Mouse (Mus musculus) spleen, adult 2 months (tissue): ENCODE results near the gene Arfgap3. TPM values are rescaled to one million over a fixed set of nuclear protein-coding genes. Genes with fewer than 3 reads are reported as not detected.
"Not testable (repeated sequence)": the region's sequence is repeated elsewhere in the genome, so short reads cannot be mapped to it uniquely, and the experiment has no call there.

Experiments
- DNase-seq, 2 experiments: peaks; one replicate each; pipeline versions ENCODE4 v3.0.0 to v3.0.0-alpha.2; 2012 to 2021; ENCODE audit warnings: low spot score in 2 of 2, low read depth in 1 of 2
- H3K27ac ChIP-seq: fragments of 200-500 bp; 2 replicates; pipeline ENCODE4 v1.5.1; 2012; ENCODE audit warnings: low read length, inconsistent platforms; ENCODE audit not compliant: insufficient read depth
- H3K27me3 ChIP-seq: fragments of 200-500 bp; 2 replicates; pipeline ENCODE4 v1.6.1; 2012; ENCODE audit warnings: mild to moderate bottlenecking, moderate library complexity, low read length, inconsistent platforms; ENCODE audit not compliant: control insufficient read depth, insufficient read depth
- H3K36me3 ChIP-seq: fragments of 200-500 bp; 2 replicates; pipeline ENCODE4 v1.6.1; 2012; ENCODE audit warnings: mild to moderate bottlenecking, low read length, inconsistent platforms; ENCODE audit not compliant: control insufficient read depth, insufficient read depth
- H3K4me1 ChIP-seq: fragments of 200-500 bp; 2 replicates; pipeline ENCODE4 v1.6.1; 2011; ENCODE audit warnings: inconsistent platforms; ENCODE audit not compliant: control insufficient read depth, insufficient read depth, insufficient read length
- H3K4me3 ChIP-seq: fragments of 200-500 bp; 2 replicates; pipeline ENCODE4 v1.5.1; 2011; ENCODE audit warnings: mild to moderate bottlenecking, inconsistent platforms; ENCODE audit not compliant: insufficient read depth, insufficient read length; ENCODE audit errors: extremely low read depth
- CTCF ChIP-seq: fragments of 200-500 bp; IDR thresholded peaks from 2 replicates; pipeline ENCODE4 v1.5.1; 2011; ENCODE audit warnings: mild to moderate bottlenecking, inconsistent platforms; ENCODE audit not compliant: insufficient read depth, insufficient read length, insufficient replicate concordance; ENCODE audit errors: extremely low read depth
- POLR2A ChIP-seq: fragments of 200-500 bp; IDR thresholded peaks from 2 replicates; pipeline ENCODE4 v1.6.1; 2011; ENCODE audit warnings: low read depth, low read length, inconsistent platforms
- WGBS: fragments of 180-500 bp; shearing (Covaris S2); methylation state at CpG from one replicate; pipeline ENCODE4 v1.1.7; 2018; 5-methylcytosine and 5-hydroxymethylcytosine counted together
- polyA plus RNA-seq: library from polyadenylated mRNA; depleted of rRNA; stranded (reverse); fragments of >200 nt; gene quantifications from 2 replicates; pipeline ENCODE4 v1.2.3, GENCODE M21; 2012

Arfgap3 gene
- polyA plus RNA-seq, 1 experiment: 14.6 TPM

DNA sequence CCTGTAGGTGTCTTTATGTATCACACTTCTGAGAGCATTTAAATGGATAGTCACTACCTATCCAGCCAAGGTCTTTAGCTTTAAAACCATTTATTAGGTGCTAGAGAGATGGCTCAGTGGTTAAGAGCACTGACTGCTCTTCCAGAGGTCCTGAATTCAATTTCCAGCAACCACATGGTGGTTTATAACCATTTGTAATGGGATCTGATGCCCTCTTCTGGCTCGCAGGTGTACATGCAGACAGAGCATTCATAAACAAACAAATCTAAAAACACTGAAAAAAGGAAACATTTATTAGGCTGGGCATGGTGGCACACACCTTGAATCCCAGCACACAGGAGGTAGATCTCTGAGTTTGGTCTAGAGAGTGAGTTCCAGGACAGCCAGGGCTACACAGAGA lies 35.1 kb downstream of the Arfgap3 start:
- H3K4me1 ChIP-seq: no peaks in the 10 kb centered on the region
- H3K27me3 ChIP-seq: no peaks in the 10 kb centered on the region
- peaks cover 2% of the 10 kb centered on the region; the same call in 1 of the 2 replicates for H3K36me3 ChIP-seq
- TF ChIP-seq CTCF (no peak), POLR2A (no peak)
- H3K4me3 ChIP-seq: no peak overlapping the region
- no peak for DNase-seq
- no peak overlapping the region for H3K27ac ChIP-seq
- 97% methylated on average over 1 of the region's 1 CpGs for WGBS

DNA sequence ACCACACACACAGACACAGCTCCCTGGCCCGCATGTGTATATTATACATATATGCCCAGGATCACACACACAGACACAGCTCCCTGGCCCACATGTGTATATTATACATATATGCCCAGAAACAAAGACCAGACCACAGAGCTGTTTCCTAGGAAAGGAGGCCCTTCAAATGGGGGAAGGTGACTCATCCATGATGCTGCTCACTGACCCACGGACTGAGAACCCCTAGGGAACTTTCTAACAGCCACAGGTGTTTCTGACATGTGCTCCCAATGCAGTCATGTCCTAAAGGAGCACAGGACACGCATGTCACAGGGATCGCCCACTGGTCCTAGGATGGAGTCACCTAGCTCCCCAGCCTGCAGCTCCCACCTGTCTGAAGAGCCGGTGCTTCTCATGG lies 40.2 kb downstream of the Arfgap3 start:
- 88% methylated on average over 5 of the region's 5 CpGs for WGBS
- Histone ChIP-seq H3K27ac (no peak overlapping the region), H3K4me1 (no peaks in the 10 kb centered on the region), H3K36me3 (peaks cover 5% of the 10 kb centered on the region; the same call in 1 of the 2 replicates), H3K27me3 (no peaks in the 10 kb centered on the region), H3K4me3 (no peak overlapping the region)
- TF ChIP-seq POLR2A (no peak), CTCF (no peak)
- DNase-seq: no peak

DNA sequence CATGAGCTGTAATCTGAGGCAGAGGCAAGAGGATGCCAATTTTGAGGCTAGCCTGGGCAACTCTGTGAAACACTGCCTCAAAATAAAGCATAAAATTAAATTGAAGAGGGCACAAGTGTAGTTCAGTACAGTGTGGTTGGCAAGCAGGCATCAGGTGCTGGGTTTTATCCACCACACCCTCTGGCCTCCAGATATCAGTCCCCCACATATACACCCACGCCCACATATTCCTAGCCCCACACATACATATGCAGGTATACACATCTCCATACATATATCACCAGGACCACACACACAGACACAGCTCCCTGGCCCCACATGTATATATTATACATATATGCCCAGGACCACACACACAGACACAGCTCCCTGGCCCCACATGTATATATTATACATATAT lies 41.3 kb downstream of the Arfgap3 start:
- H3K27ac ChIP-seq, H3K4me3 ChIP-seq, H3K36me3 ChIP-seq, DNase-seq, H3K4me1 ChIP-seq, H3K27me3 ChIP-seq: not testable (repeated sequence)
- WGBS: 92% methylated on average over 1 of the region's 1 CpGs

DNA sequence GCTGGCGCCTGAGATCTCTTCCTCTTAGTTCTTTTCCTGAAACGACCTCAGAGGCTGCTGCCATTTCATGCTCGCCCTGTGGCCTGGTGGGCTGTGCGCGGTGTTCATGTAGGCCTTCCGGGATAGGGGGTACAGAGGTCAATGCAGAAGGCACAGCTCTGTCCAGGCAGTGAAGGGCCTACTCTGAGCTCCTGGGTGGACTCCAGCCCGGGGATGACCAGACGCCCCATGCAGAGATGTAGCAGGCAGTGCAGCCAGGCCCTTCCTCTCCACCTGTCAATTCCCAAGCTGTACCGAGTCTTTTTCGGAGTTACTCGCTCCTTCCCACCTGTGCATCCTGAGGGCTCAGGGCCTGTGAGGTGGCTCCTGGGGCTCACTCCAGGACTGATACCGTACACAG lies 43.9 kb downstream of the Arfgap3 start:
- TF ChIP-seq POLR2A (no peak), CTCF (no peak)
- Histone ChIP-seq H3K27me3 (no peaks in the 10 kb centered on the region), H3K4me1 (no peaks in the 10 kb centered on the region), H3K4me3 (no peak overlapping the region), H3K27ac (peak overlapping the region; percentile 57), H3K36me3 (0 out of 2 replicates have a peak, but pooled peaks cover 3% of the 10 kb centered on the region)
- DNase-seq: no peak
- 92% methylated on average over 12 of the region's 12 CpGs for WGBS

DNA sequence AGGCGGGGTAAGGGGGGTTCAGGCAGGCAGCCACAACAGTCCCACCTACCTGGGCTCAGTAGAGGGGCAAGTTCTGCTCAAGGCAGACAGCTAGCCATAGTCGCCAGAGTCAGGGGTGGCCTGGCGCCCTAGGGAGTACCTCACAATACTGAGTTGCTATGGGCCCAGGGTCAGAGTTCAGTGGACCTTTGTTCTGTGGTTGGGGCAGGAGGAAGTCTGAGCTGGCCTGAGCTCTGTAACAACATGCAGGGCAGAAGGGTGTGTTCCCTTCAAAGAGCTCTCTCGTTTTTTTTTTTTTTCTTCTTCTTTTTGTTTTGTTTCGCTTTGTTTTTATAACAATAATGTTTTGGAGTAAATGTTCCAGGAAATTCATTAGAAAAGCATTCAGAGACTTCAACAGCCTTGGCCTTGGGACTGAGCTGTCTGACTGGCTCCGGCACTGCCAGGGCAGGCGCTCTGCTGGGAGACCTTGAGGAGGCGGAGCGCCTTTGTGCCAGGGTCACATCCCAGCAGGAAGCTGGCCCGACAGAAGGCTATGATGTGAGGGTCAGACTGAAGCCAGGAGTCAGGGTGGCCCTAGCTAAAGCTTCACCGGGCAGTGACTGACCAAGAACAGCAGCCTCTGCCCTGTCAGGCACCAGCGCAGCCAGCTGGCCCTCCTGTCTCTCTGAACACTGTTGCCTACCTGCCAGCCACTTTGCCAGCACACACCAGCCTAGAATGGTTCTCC lies 44.7 kb downstream of the Arfgap3 start:
- H3K4me3 ChIP-seq: no peak overlapping the region
- WGBS: 88% methylated on average over 12 of the region's 12 CpGs
- TF ChIP-seq POLR2A (no peak), CTCF (no peak)
- H3K27ac ChIP-seq: peak overlapping the region; percentile 70
- DNase-seq: no peak
- no peaks in the 10 kb centered on the region for H3K4me1 ChIP-seq
- H3K36me3 ChIP-seq: 0 out of 2 replicates have a peak, but pooled peaks cover 3% of the 10 kb centered on the region
- no peaks in the 10 kb centered on the region for H3K27me3 ChIP-seq

DNA sequence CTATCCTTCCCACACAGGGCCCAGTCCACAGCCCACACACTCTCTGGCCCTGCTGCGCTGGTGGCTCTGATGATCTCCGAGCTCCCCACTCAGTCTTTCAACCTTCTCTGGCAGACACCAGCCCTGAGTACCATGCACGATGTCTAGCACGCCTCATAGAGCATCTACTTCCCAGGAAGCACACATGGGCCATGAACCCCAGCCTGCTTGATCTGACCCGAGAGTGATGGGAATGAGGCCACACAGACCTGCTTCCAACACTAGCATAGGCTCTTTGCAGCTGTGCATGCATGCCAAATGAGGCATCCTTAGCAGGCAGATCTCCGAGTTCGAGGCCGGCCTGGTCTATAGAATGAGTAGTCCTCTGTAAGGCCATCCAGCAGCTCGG lies 45.2 kb downstream of the Arfgap3 start:
- TF ChIP-seq CTCF: no peak
- 0 out of 2 replicates have a peak, but pooled peaks cover 3% of the 10 kb centered on the region for H3K36me3 ChIP-seq
- no peak overlapping the region for H3K4me3 ChIP-seq
- 96% methylated on average over 9 of the region's 9 CpGs for WGBS
- H3K27ac ChIP-seq: peak overlapping the region; percentile 70
- no peaks in the 10 kb centered on the region for H3K4me1 ChIP-seq
- H3K27me3 ChIP-seq: no peaks in the 10 kb centered on the region
- DNase-seq: no peak

DNA sequence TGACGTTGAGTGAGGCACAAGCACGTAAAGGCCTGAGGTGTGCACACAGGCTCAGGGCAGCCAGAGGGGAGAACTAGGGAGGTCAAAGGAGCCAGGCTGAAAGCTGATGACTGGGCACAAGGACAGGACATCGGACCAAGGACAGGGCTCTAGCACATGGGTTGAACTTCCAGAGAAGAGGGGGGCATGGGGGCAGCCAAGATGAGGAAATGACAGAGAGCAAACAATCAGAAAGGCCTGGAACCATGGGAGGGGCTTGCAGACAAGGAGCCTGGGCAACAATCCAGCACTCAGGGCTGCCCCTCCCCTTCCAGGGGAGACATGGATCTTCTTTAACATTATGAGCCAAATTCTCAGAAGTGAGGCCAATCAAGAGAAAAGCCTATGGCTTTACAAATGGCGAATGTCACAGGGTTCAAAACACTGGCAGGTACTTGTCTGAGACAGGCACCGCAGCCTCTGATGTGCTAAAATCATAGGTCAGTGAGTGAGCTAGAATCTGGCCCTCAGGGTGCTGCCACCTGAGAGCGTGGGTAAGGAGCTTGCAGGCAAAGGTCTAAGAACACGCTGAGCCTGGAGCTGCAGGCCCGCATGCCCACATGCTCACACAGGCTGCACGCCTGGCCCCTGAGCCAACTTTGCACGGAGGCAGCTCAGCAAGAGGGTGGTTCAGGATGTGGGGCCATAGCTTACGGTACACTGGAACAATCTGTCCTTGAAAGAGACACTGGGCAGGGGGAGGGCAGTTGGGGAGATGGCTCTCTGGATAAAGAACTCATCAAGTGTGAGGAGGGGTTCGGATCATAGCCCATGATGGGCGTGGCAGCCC lies 46.2 kb downstream of the Arfgap3 start:
- H3K27me3 ChIP-seq: no peaks in the 10 kb centered on the region
- peak overlapping the region; percentile 70 for H3K27ac ChIP-seq
- TF ChIP-seq POLR2A: no peak
- TF ChIP-seq CTCF: no peak
- DNase-seq: no peak
- 0 out of 2 replicates have a peak, but pooled peaks cover 3% of the 10 kb centered on the region for H3K36me3 ChIP-seq
- WGBS: 90% methylated on average over 13 of the region's 13 CpGs
- H3K4me3 ChIP-seq: no peak overlapping the region
- H3K4me1 ChIP-seq: no peaks in the 10 kb centered on the region
